Mouse (Mus musculus) lung, postnatal 0 days (tissue): ENCODE data around the gene Cxcl1. TPM values are rescaled to one million over a fixed set of nuclear protein-coding genes. Genes with fewer than 3 reads are reported as not detected.

ENCODE experiments used
- ATAC-seq: fragments of 200-750 bp; cut with Nextera tagmentation; 2 replicates; pipeline ENCODE4 v1.8.0; 2017; ENCODE audit warnings: moderate library complexity
- DNase-seq: peaks from one replicate; pipeline ENCODE4 v3.0.0-alpha.2; 2016; ENCODE audit warnings: low spot score
- H3K27ac ChIP-seq: fragments of 300-500 bp; sonication (generic); 2 replicates; pipeline ENCODE4 v1.5.1; 2014; ENCODE audit warnings: antibody characterized with exemption, mild to moderate bottlenecking, low read length, mixed read lengths
- H3K27me3 ChIP-seq: fragments of 300-500 bp; sonication (generic); replicated peaks from 2 replicates; pipeline ENCODE4 v1.6.1; 2014; ENCODE audit warnings: low read length, mixed read lengths; ENCODE audit not compliant: insufficient read depth
- H3K36me3 ChIP-seq: fragments of 300-500 bp; sonication (generic); 2 replicates; pipeline ENCODE4 v1.6.1; 2014; ENCODE audit warnings: low read length, mixed read lengths; ENCODE audit not compliant: insufficient read depth
- H3K4me1 ChIP-seq: fragments of 300-500 bp; sonication (generic); 2 replicates; pipeline ENCODE4 v1.6.1; 2014; ENCODE audit warnings: antibody characterized with exemption, low read depth, low read length, mixed read lengths; ENCODE audit not compliant: insufficient read depth
- H3K4me2 ChIP-seq: fragments of 300-500 bp; sonication (generic); replicated peaks from 2 replicates; pipeline ENCODE4 v1.6.1; 2014; ENCODE audit warnings: low read depth, mild to moderate bottlenecking, low read length, moderate library complexity, mixed read lengths
- H3K4me3 ChIP-seq: fragments of 300-500 bp; sonication (generic); 2 replicates; pipeline ENCODE4 v1.5.1; 2014; ENCODE audit warnings: low read depth, low read length
- H3K9ac ChIP-seq: fragments of 300-500 bp; sonication (generic); replicated peaks from 2 replicates; pipeline ENCODE4 v1.6.1; 2014; ENCODE audit warnings: low read depth, mild to moderate bottlenecking
- H3K9me3 ChIP-seq: fragments of 300-500 bp; sonication (generic); 2 replicates; pipeline ENCODE4 v1.6.1; 2016; ENCODE audit warnings: low read length, mixed read lengths
- CTCF ChIP-seq: IDR thresholded peaks from 2 replicates; pipeline ENCODE4 v1.5.1; 2016; ENCODE audit warnings: antibody characterized with exemption, mild to moderate bottlenecking
- EP300 ChIP-seq: IDR thresholded peaks from 2 replicates; pipeline ENCODE4 v1.6.1; 2016; ENCODE audit warnings: antibody characterized with exemption, mild to moderate bottlenecking, control low read depth
- WGBS: fragments of 180-500 bp; shearing (Covaris S2); extraction: QIAGEN DNeasy Blood & Tissue Kit; methylation state at CpG from one replicate; pipeline ENCODE4 v1.1.7; 2014; 5-methylcytosine and 5-hydroxymethylcytosine counted together
- polyA plus RNA-seq: library from polyadenylated mRNA; unstranded; fragments of >200 nt; fragmentation: Nextera tagmentation; extraction: Ambion mirVana; gene quantifications from 2 replicates; pipeline ENCODE4 v1.2.1, GENCODE M21; 2015

Cxcl1 gene
- polyA plus RNA-seq, 1 experiment from 2014 or later = 2.1 TPM

GRCm38 (mm10) chr5:90857463-90857862, 33.6 kb upstream of the Cxcl1 start:
- Histone ChIP-seq H3K9me3 (no peaks in the 10 kb centered on the region), H3K36me3 (no peaks in the 10 kb centered on the region), H3K27ac (no peak overlapping the region), H3K4me3 (no peak overlapping the region), H3K4me1 (no peaks in the 10 kb centered on the region), H3K27me3 (no peaks in the 10 kb centered on the region), H3K4me2 (no peak overlapping the region), H3K9ac (no peak overlapping the region)
- peak; percentile 9 for DNase-seq
- TF ChIP-seq CTCF (no peak), EP300 (no peak)
- 48% methylated on average over 5 of the region's 5 CpGs for WGBS
- ATAC-seq = no peak

GRCm38 (mm10) chr5:90858429-90858828, 32.6 kb upstream of the Cxcl1 start:
- Histone ChIP-seq H3K9ac (no peak overlapping the region), H3K27me3 (no peaks in the 10 kb centered on the region), H3K4me2 (no peak overlapping the region), H3K9me3 (no peaks in the 10 kb centered on the region), H3K4me1 (no peaks in the 10 kb centered on the region), H3K27ac (no peak overlapping the region), H3K4me3 (no peak overlapping the region), H3K36me3 (no peaks in the 10 kb centered on the region)
- TF ChIP-seq EP300 (peak; percentile 24; the same call in 1 of the 2 replicates), CTCF (no peak)
- ATAC-seq = peak; percentile 75
- DNase-seq = peak; percentile 60
- WGBS = 41% methylated on average over 2 of the region's 2 CpGs

GRCm38 (mm10) chr5:90859031-90859430, 32.0 kb upstream of the Cxcl1 start:
- no peaks in the 10 kb centered on the region for H3K4me1 ChIP-seq
- H3K36me3 ChIP-seq = no peaks in the 10 kb centered on the region
- no peak overlapping the region for H3K4me3 ChIP-seq
- ATAC-seq = no peak
- no peak overlapping the region for H3K9ac ChIP-seq
- H3K27ac ChIP-seq = no peak overlapping the region
- no peaks in the 10 kb centered on the region for H3K9me3 ChIP-seq
- DNase-seq = peak; percentile 7
- WGBS = 57% methylated on average over 3 of the region's 3 CpGs
- no peaks in the 10 kb centered on the region for H3K27me3 ChIP-seq
- no peak overlapping the region for H3K4me2 ChIP-seq
- TF ChIP-seq EP300 (no peak), CTCF (no peak)

GRCm38 (mm10) chr5:90861876-90862375, 29.1 kb upstream of the Cxcl1 start:
- Histone ChIP-seq H3K27ac (no peak overlapping the region), H3K36me3 (no peaks in the 10 kb centered on the region), H3K27me3 (no peaks in the 10 kb centered on the region), H3K4me3 (no peak overlapping the region), H3K9ac (no peak overlapping the region), H3K4me2 (no peak overlapping the region), H3K4me1 (no peaks in the 10 kb centered on the region), H3K9me3 (no peaks in the 10 kb centered on the region)
- TF ChIP-seq EP300 (no peak), CTCF (no peak)
- ATAC-seq (no peak), DNase-seq (peak; percentile 27)
- WGBS = 81% methylated on average over 6 of the region's 6 CpGs

GRCm38 (mm10) chr5:90866770-90867169, 24.3 kb upstream of the Cxcl1 start:
- Histone ChIP-seq H3K9me3 (no peaks in the 10 kb centered on the region), H3K4me2 (no peak overlapping the region), H3K27ac (no peak overlapping the region), H3K4me1 (no peaks in the 10 kb centered on the region), H3K4me3 (no peak overlapping the region), H3K36me3 (no peaks in the 10 kb centered on the region), H3K9ac (no peak overlapping the region), H3K27me3 (no peaks in the 10 kb centered on the region)
- DNase-seq (peak; percentile 34), ATAC-seq (no peak)
- TF ChIP-seq CTCF (peak; percentile 63), EP300 (no peak)

- DNase-seq = no peak
- Histone ChIP-seq H3K4me3 (no peak overlapping the region), H3K9me3 (no peaks in the 10 kb centered on the region), H3K36me3 (no peaks in the 10 kb centered on the region), H3K4me1 (no peaks in the 10 kb centered on the region), H3K9ac (no peak overlapping the region), H3K27ac (no peak overlapping the region), H3K27me3 (no peaks in the 10 kb centered on the region), H3K4me2 (no peak overlapping the region)
- no peak for ATAC-seq
- TF ChIP-seq EP300 = no peak
- 64% methylated on average over 7 of the region's 7 CpGs for WGBS
Observed at GRCm38 (mm10) chr5:90872377-90872776, 18.7 kb upstream of the Cxcl1 start.

- H3K9me3 ChIP-seq = no peaks in the 10 kb centered on the region
- no peaks in the 10 kb centered on the region for H3K36me3 ChIP-seq
- H3K4me1 ChIP-seq = no peaks in the 10 kb centered on the region; the same call in 1 of the 2 replicates
- H3K27me3 ChIP-seq = no peaks in the 10 kb centered on the region
- TF ChIP-seq EP300 (0 out of 2 replicates have a peak, but pooled peaks have one; percentile 37), CTCF (0 out of 2 replicates have a peak, but pooled peaks have one; percentile 26)
- DNase-seq (peak; percentile 79), ATAC-seq (peak; percentile 90)
- H3K9ac ChIP-seq = no peak overlapping the region
- no peak overlapping the region for H3K4me3 ChIP-seq
- WGBS = 45% methylated on average over 4 of the region's 4 CpGs
- no peak overlapping the region for H3K27ac ChIP-seq
- no peak overlapping the region for H3K4me2 ChIP-seq
Observed at GRCm38 (mm10) chr5:90876045-90876444, 15.0 kb upstream of the Cxcl1 start.
